Mouse (Mus musculus): ENCODE data around the gene Crabp1. TPM values are rescaled to one million over a fixed set of nuclear protein-coding genes. Genes with fewer than 3 reads are reported as not detected.

The Crabp1 gene
- polyA plus RNA-seq (2016; fragmentation: Nextera tagmentation; extraction: Ambion mirVana), result 615 and 856 TPM in 2 replicates

DNA sequence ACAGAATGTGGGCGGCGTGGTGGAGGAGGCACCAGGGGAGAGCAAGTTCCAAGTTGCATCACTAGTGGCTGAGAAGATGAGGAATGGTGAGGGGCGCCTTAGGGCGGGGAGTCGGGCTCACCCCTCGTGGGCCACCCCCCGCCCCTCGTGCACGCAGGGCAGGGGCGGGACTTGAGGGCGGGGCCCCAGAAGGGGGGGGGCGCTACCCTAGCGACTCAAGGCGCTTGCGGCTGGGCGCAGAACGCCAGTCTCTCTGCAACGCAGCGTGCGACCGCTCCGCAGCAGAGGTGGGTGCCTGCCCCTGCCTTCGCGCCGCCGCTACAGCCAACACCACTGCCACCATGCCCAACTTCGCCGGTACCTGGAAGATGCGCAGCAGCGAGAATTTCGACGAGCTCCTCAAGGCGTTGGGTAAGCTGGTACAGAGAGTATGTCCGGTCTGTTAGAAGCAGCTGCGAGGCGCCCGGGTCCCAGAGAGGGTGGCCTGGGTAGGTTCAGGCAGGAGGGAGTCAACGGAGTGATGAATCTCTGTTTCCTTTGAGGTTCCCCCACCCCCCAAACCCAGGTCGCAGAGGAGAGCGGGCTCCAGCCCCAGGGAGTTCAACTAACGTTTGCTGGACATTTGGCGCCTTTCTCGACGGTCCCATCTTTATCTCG lies at the start of gene Crabp1:
Gene Crabp1 (plus strand): TSS at position 188 of the 657 bp plus-strand sequence.
- under 1% methylated on average over 45 of the region's 45 CpGs for WGBS
- Histone ChIP-seq H3K4me3 (peak within 1 kb of the TSS; percentile 57), H3K27ac (peak within 1 kb of the TSS; percentile 80), H3K4me1 (peaks cover 55% of the 10 kb centered on the region), H3K36me3 (peaks cover 10% of the 10 kb centered on the region), H3K27me3 (ENCODE audit: low read depth, poor library complexity, severe bottlenecking) (peaks cover 43% of the 10 kb centered on the region), H3K9me3 (replicated peaks) (no peaks in the 10 kb centered on the region)
- peak; percentile 84 for DNase-seq (ENCODE audit: low spot score)

- no peak overlapping the region for H3K4me3 ChIP-seq
- no peak for DNase-seq (ENCODE audit: low spot score)
- H3K9me3 ChIP-seq (replicated peaks), result no peaks in the 10 kb centered on the region
- no peak overlapping the region for H3K27ac ChIP-seq
- no peaks in the 10 kb centered on the region for H3K4me1 ChIP-seq
- no peaks in the 10 kb centered on the region for H3K27me3 ChIP-seq (ENCODE audit: low read depth, poor library complexity, severe bottlenecking)
- WGBS, result 84% methylated on average over 3 of the region's 3 CpGs
- H3K36me3 ChIP-seq, result peaks cover 100% of the 10 kb centered on the region
These were observed 48.8 kb upstream of the Crabp1 start for GRCm38 (mm10) chr9:54715776-54716175.

DNA sequence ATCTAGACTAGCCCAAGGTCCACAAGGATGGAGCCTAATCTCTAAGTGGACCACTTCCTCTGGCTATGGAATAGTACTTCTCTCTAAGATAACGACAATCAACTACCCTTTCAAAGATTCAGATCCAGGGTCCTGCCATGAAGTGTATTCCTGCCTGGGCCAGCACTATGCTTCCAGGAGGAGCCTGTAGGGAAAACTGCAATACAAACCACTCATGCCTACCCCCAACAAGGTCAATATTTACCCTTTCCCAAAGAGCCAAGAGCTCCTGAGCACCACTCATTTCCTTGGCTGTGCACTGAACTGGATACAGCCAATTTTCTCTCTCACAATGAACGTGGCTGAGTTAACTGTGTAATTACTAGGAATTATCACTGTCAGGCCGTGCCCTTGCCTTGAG lies 47.0 kb upstream of the Crabp1 start:
- Histone ChIP-seq H3K4me1 (no peaks in the 10 kb centered on the region), H3K4me3 (no peak overlapping the region), H3K27me3 (ENCODE audit: low read depth, poor library complexity, severe bottlenecking) (no peaks in the 10 kb centered on the region), H3K27ac (no peak overlapping the region), H3K36me3 (peaks cover 100% of the 10 kb centered on the region), H3K9me3 (replicated peaks) (no peaks in the 10 kb centered on the region)
- no peak for DNase-seq (ENCODE audit: low spot score)
- 91% methylated on average over 3 of the region's 3 CpGs for WGBS

DNA sequence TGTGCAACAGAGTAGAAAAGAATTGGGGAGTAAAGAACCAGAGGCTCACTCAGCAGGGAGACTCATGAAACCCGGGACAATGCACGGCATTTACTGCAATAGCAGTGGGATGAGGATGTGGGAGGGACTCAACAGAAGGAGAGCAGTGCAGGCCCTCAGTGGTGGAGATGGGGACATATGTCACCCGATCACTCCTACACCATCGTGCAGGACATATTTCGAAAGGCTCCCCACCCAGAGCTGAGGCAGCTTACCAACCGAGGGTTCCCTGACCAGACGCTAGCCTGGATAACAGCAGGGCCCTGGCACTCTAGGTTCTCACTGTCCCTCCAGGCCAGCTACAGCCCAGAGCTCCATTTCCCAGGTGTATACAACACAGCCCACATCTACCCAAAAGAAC lies 42.4 kb upstream of the Crabp1 start:
- Histone ChIP-seq H3K9me3 (replicated peaks) (no peaks in the 10 kb centered on the region), H3K27me3 (ENCODE audit: low read depth, poor library complexity, severe bottlenecking) (no peaks in the 10 kb centered on the region), H3K36me3 (peaks cover 100% of the 10 kb centered on the region), H3K27ac (no peak overlapping the region), H3K4me3 (no peak overlapping the region), H3K4me1 (no peaks in the 10 kb centered on the region)
- no peak for DNase-seq (ENCODE audit: low spot score)
- 88% methylated on average over 7 of the region's 7 CpGs for WGBS

GRCm38 (mm10) chr9:54722596-54722995 lies 42.0 kb upstream of the Crabp1 start:
- DNase-seq (ENCODE audit: low spot score), result no peak
- H3K36me3 ChIP-seq, result peaks cover 100% of the 10 kb centered on the region
- no peak overlapping the region for H3K4me3 ChIP-seq
- 81% methylated on average over 4 of the region's 4 CpGs for WGBS
- no peak overlapping the region for H3K27ac ChIP-seq
- no peaks in the 10 kb centered on the region for H3K27me3 ChIP-seq (ENCODE audit: low read depth, poor library complexity, severe bottlenecking)
- H3K9me3 ChIP-seq (replicated peaks), result no peaks in the 10 kb centered on the region
- H3K4me1 ChIP-seq, result no peaks in the 10 kb centered on the region; the same call in 1 of the 2 replicates

GRCm38 (mm10) chr9:54726315-54726714 lies 38.2 kb upstream of the Crabp1 start:
- Histone ChIP-seq H3K4me1 (no peaks in the 10 kb centered on the region; the same call in 1 of the 2 replicates), H3K9me3 (replicated peaks) (no peaks in the 10 kb centered on the region), H3K36me3 (peaks cover 98% of the 10 kb centered on the region), H3K27ac (no peak overlapping the region), H3K4me3 (no peak overlapping the region), H3K27me3 (ENCODE audit: low read depth, poor library complexity, severe bottlenecking) (no peaks in the 10 kb centered on the region)
- DNase-seq (ENCODE audit: low spot score), result no peak
- 82% methylated on average over 5 of the region's 5 CpGs for WGBS

DNA sequence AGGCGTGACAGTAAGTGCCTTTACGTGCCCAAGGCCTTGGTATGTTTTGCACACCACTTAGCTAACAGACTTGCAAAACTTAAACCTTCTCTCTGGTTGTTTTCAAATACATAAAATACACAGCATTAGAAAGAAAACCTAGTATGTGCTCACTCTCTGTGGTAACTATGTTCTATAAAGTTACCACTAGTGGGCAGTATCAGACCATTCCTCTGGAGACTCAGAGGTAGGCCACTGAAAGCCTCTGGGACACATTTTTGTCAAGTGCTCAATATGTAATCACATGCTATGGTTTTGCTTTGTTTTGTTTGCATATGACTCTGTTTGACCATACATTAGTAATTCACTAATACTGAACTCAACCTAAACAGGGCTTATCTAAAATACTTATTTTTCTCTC lies 32.4 kb upstream of the Crabp1 start:
- DNase-seq (ENCODE audit: low spot score), result no peak
- Histone ChIP-seq H3K36me3 (peaks cover 40% of the 10 kb centered on the region), H3K4me3 (no peak overlapping the region), H3K9me3 (replicated peaks) (no peaks in the 10 kb centered on the region), H3K27me3 (ENCODE audit: low read depth, poor library complexity, severe bottlenecking) (no peaks in the 10 kb centered on the region), H3K4me1 (peaks cover 19% of the 10 kb centered on the region), H3K27ac (no peak overlapping the region)
- WGBS, result 86% methylated on average over 2 of the region's 2 CpGs

GRCm38 (mm10) chr9:54733921-54734638 lies 30.5 kb upstream of the Crabp1 start, which contains the start of gene Wdr61:
Wdr61 (minus strand) TSS chr9:54734519.
- Histone ChIP-seq H3K36me3 (peaks cover 21% of the 10 kb centered on the region), H3K9me3 (replicated peaks) (no peaks in the 10 kb centered on the region), H3K27ac (peak within 1 kb of the TSS; percentile 84), H3K4me3 (peak within 1 kb of the TSS; percentile 82), H3K27me3 (ENCODE audit: low read depth, poor library complexity, severe bottlenecking) (no peaks in the 10 kb centered on the region), H3K4me1 (peaks cover 26% of the 10 kb centered on the region)
- 2% methylated on average over 32 of the region's 32 CpGs for WGBS
- DNase-seq (ENCODE audit: low spot score), result peak; percentile 99

GRCm38 (mm10) chr9:54734639-54735252 lies 29.8 kb upstream of the Crabp1 start:
- Histone ChIP-seq H3K27ac (peak overlapping the region; percentile 84), H3K4me3 (peak overlapping the region; percentile 82), H3K4me1 (peaks cover 28% of the 10 kb centered on the region), H3K9me3 (replicated peaks) (no peaks in the 10 kb centered on the region), H3K36me3 (peaks cover 14% of the 10 kb centered on the region), H3K27me3 (ENCODE audit: low read depth, poor library complexity, severe bottlenecking) (no peaks in the 10 kb centered on the region)
- DNase-seq (ENCODE audit: low spot score), result no peak
- 25% methylated on average over 11 of the region's 11 CpGs for WGBS

DNA sequence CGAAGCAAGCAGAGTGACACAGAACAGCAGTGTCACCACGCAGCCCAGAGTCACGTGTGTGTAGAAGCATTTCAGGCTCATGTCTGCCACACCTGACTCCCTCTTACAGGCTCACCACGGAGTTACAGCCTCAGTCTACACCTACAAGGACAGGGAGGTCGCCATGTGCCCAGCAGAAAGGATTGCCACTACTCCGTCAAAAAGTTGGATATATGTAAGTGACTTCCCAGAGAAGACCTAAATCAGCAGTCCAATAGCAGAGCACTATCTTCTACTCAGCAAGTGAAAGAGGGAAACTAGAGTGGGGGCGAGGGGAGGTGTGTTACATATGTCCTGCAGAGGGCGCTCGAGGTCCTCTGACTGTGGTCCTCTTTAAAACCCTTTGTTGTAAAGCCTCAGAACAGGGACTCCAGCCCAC lies 28.3 kb upstream of the Crabp1 start:
- Histone ChIP-seq H3K27ac (peak overlapping the region; percentile 81; the same call in 1 of the 2 replicates), H3K4me1 (peaks cover 37% of the 10 kb centered on the region), H3K36me3 (peaks cover under 1% of the 10 kb centered on the region; the same call in 1 of the 2 replicates), H3K27me3 (ENCODE audit: low read depth, poor library complexity, severe bottlenecking) (no peaks in the 10 kb centered on the region), H3K9me3 (replicated peaks) (no peaks in the 10 kb centered on the region), H3K4me3 (no peak overlapping the region; the same call in 1 of the 2 replicates)
- 20% methylated on average over 9 of the region's 9 CpGs for WGBS
- peak; percentile 87 for DNase-seq (ENCODE audit: low spot score)

DNA sequence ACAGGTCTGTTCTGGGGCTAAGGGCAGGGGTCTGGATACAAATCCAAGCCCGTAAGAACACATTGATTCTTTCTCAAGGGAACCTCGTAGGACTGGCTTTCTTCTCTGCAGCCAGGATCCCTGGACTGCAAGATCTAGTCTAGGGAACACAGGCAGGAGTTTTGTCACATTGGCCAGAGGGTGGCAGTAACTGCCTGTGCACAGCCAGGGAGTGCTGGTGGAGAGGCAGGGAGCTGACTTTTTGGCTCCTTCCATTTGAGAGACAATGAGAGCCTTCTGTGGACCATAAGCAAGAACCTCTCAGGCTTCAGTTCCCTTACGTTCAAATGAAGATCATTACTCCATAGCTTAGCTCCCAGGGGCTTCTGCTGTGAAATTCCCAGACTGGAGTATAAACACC lies 26.2 kb upstream of the Crabp1 start:
- 24% methylated on average over 3 of the region's 3 CpGs for WGBS
- Histone ChIP-seq H3K27me3 (ENCODE audit: low read depth, poor library complexity, severe bottlenecking) (no peaks in the 10 kb centered on the region), H3K4me3 (no peak overlapping the region), H3K27ac (peak overlapping the region; percentile 75), H3K9me3 (replicated peaks) (no peaks in the 10 kb centered on the region), H3K36me3 (no peaks in the 10 kb centered on the region), H3K4me1 (peaks cover 42% of the 10 kb centered on the region)
- peak; percentile 78 for DNase-seq (ENCODE audit: low spot score)

DNA sequence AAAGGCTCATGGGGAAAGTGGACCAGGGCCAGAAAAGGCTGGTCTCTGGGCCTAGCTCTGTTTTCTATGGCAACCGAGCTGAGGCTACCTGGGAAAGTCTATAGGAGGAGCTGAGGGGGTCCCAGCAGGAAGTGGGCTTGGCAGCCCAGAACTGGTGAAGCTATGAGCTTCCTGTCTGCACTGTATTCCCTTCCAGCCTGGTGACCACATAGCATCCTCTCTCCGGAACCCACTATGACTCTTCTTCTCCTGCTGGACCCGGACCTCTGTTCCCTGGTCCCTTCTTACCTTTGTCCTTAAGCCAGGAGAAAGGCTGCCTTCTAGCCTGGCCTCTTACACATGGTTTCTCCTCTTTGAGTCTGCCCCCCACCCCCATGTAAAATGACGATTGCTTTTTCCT lies 20.7 kb upstream of the Crabp1 start:
- Histone ChIP-seq H3K4me3 (no peak overlapping the region), H3K36me3 (no peaks in the 10 kb centered on the region), H3K27me3 (ENCODE audit: low read depth, poor library complexity, severe bottlenecking) (no peaks in the 10 kb centered on the region), H3K9me3 (replicated peaks) (no peaks in the 10 kb centered on the region), H3K4me1 (peaks cover 42% of the 10 kb centered on the region), H3K27ac (no peak overlapping the region)
- WGBS, result 78% methylated on average over 4 of the region's 4 CpGs
- DNase-seq (ENCODE audit: low spot score), result no peak
